Comparison of ENCODE assay signal across 16 mouse cellular contexts in the genomic region with DNA sequence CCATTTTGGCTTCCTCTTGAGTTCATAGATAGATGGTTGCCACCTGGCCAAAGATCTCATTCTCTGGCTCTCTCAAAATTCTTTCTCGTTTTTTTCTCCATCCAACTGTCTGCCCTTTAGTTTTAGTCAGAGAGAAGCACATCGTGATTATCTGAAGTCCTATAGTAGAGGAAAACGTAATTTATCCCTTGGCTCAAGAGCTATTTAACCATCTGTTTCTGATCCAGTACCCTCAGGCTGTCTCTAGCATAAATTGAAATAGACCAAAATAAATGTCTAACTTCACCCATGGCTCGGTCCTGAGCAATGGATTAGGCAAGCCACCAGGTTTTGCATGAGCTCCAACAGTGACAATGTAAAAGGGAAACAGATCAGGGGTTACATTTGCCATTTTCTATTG.
"Had no signal": no experiment of that assay in that cellular context is flagged by ENCODE, and none has a peak within 500 bp of the region (broad histone marks: within the 10 kb centered on the region; RNA-seq: fewer than 3 reads in every experiment).

No protein-coding gene starts in this region.

- H3K4me1 ChIP-seq: limb, embryonic 10.5 days; liver, embryonic 15.5 days; midbrain, embryonic 10.5 days; midbrain, embryonic 15.5 days; neural tube, embryonic 13.5 days; stomach, embryonic 15.5 days had no signal

- H3K4me2 ChIP-seq: liver, embryonic 11.5 days; liver, embryonic 15.5 days; midbrain, embryonic 15.5 days; neural tube, embryonic 13.5 days; stomach, embryonic 15.5 days had no signal

- DNase-seq: kidney, postnatal 25 days; lung, adult 2 months; lung, postnatal 4 days; retina, postnatal 1 day; right cerebral cortex, postnatal 14 days; thymus, adult 2 months; thymus, postnatal 36 days had no signal

- H3K27me3 ChIP-seq: liver, embryonic 15.5 days; midbrain, embryonic 15.5 days; neural tube, embryonic 13.5 days; stomach, embryonic 15.5 days had no signal

- H3K36me3 ChIP-seq: limb, embryonic 10.5 days; liver, embryonic 15.5 days; midbrain, embryonic 10.5 days; midbrain, embryonic 15.5 days; neural tube, embryonic 13.5 days; stomach, embryonic 15.5 days had no signal

- H3K4me3 ChIP-seq: left cerebral cortex, adult 2 months; limb, embryonic 10.5 days; liver, embryonic 15.5 days; midbrain, embryonic 10.5 days; midbrain, embryonic 15.5 days; neural tube, embryonic 13.5 days; stomach, embryonic 15.5 days had no signal

- H3K27ac ChIP-seq: left cerebral cortex, adult 2 months; limb, embryonic 10.5 days; liver, embryonic 15.5 days; midbrain, embryonic 10.5 days; midbrain, embryonic 15.5 days; neural tube, embryonic 13.5 days; stomach, embryonic 15.5 days had no signal

- H3K9me3 ChIP-seq: limb, embryonic 10.5 days; liver, embryonic 15.5 days; midbrain, embryonic 10.5 days; midbrain, embryonic 15.5 days; neural tube, embryonic 13.5 days; stomach, embryonic 15.5 days had no signal

- H3K9ac ChIP-seq: liver, embryonic 15.5 days; midbrain, embryonic 15.5 days; neural tube, embryonic 13.5 days; stomach, embryonic 15.5 days had no signal

- ATAC-seq: lung, postnatal 0 days; midbrain, embryonic 15.5 days had no signal
